Mouse (Mus musculus) stomach, postnatal 0 days (tissue): ENCODE measurements around the gene Plcb1.

ENCODE experiments used
- CTCF ChIP-seq: IDR thresholded peaks from 2 replicates; pipeline ENCODE4 v1.5.1; 2016; ENCODE audit warnings: antibody characterized with exemption, low read depth, mild to moderate bottlenecking, moderate library complexity
- EP300 ChIP-seq: optimal IDR thresholded peaks from 2 replicates; pipeline ENCODE3; 2016; ENCODE audit warnings: antibody characterized with exemption

DNA sequence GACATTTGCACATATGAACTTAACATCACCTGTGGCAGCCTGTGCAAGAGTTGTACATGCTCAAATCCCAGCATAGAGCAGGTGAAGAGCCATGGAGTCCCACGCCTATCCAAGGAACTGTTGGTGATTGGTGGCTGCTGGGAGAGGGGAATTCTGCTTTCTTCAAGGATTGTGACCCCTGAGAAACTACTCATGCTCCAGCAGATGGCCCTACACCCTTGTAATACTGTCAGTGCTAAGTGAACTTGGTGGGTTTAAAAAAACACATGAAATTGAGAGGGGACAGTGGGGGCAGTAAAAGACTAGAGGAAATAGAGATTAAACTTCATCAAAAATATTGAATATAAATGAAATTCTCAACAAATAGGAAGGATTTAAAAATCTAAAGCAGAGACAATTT, 53.0 kb downstream of the Plcb1 start:
- TF ChIP-seq CTCF (peak; percentile 39; the same call in 1 of the 2 replicates), EP300 (no peak)
